Mouse (Mus musculus): ENCODE data around the gene Ppp2r5a. TPM values are rescaled to one million over a fixed set of nuclear protein-coding genes. Genes with fewer than 3 reads are reported as not detected.

Gene Ppp2r5a
- 135 and 180 TPM in 2 replicates for total RNA-seq (2017)

GRCm38 (mm10) chr1:191403074-191403473 is at the start of gene Ppp2r5a:
TSS of gene Ppp2r5a (minus strand) at chr1:191403272.
- ATAC-seq (replicated peaks in 1 of 2; ENCODE audit: insufficient read depth in 1 of 2, low FRiP score in 2 of 2, low TSS enrichment in 1 of 2, low read depth in 1 of 2, poor library complexity in 2 of 2, severe bottlenecking in 2 of 2) = peak; percentile 48 to 65; a peak in 3 of 4 replicates

GRCm38 (mm10) chr1:191450614-191451013 is 47.5 kb upstream of the Ppp2r5a start:
- ATAC-seq (replicated peaks in 1 of 2; ENCODE audit: insufficient read depth in 1 of 2, low FRiP score in 2 of 2, low TSS enrichment in 1 of 2, low read depth in 1 of 2, poor library complexity in 2 of 2, severe bottlenecking in 2 of 2) = peak; percentile 18 to 55; a peak in 1 of 4 replicates

- ATAC-seq (replicated peaks in 1 of 2; ENCODE audit: insufficient read depth in 1 of 2, low FRiP score in 2 of 2, low TSS enrichment in 1 of 2, low read depth in 1 of 2, poor library complexity in 2 of 2, severe bottlenecking in 2 of 2) = no peak; a peak in 1 of 4 replicates
Observed at GRCm38 (mm10) chr1:191449537-191449936, 46.5 kb upstream of the Ppp2r5a start.

GRCm38 (mm10) chr1:191447391-191448016 is 44.4 kb upstream of the Ppp2r5a start:
- ATAC-seq (replicated peaks in 1 of 2; ENCODE audit: insufficient read depth in 1 of 2, low FRiP score in 2 of 2, low TSS enrichment in 1 of 2, low read depth in 1 of 2, poor library complexity in 2 of 2, severe bottlenecking in 2 of 2) = no peak

GRCm38 (mm10) chr1:191446307-191446706 is 43.2 kb upstream of the Ppp2r5a start:
- no peak for ATAC-seq (replicated peaks in 1 of 2; ENCODE audit: insufficient read depth in 1 of 2, low FRiP score in 2 of 2, low TSS enrichment in 1 of 2, low read depth in 1 of 2, poor library complexity in 2 of 2, severe bottlenecking in 2 of 2)

GRCm38 (mm10) chr1:191445831-191446258 is 42.8 kb upstream of the Ppp2r5a start:
- ATAC-seq (replicated peaks in 1 of 2; ENCODE audit: insufficient read depth in 1 of 2, low FRiP score in 2 of 2, low TSS enrichment in 1 of 2, low read depth in 1 of 2, poor library complexity in 2 of 2, severe bottlenecking in 2 of 2) = peak; percentile 3 to 10; a peak in 1 of 4 replicates

- ATAC-seq (replicated peaks in 1 of 2; ENCODE audit: insufficient read depth in 1 of 2, low FRiP score in 2 of 2, low TSS enrichment in 1 of 2, low read depth in 1 of 2, poor library complexity in 2 of 2, severe bottlenecking in 2 of 2) = peak; percentile 16 to 19; a peak in 2 of 4 replicates
Observed at GRCm38 (mm10) chr1:191445401-191445800, 42.3 kb upstream of the Ppp2r5a start.

GRCm38 (mm10) chr1:191444467-191444866 is 41.4 kb upstream of the Ppp2r5a start:
- ATAC-seq (replicated peaks in 1 of 2; ENCODE audit: insufficient read depth in 1 of 2, low FRiP score in 2 of 2, low TSS enrichment in 1 of 2, low read depth in 1 of 2, poor library complexity in 2 of 2, severe bottlenecking in 2 of 2) = no peak

GRCm38 (mm10) chr1:191439011-191439410 is 35.9 kb upstream of the Ppp2r5a start:
- no peak for ATAC-seq (replicated peaks in 1 of 2; ENCODE audit: insufficient read depth in 1 of 2, low FRiP score in 2 of 2, low TSS enrichment in 1 of 2, low read depth in 1 of 2, poor library complexity in 2 of 2, severe bottlenecking in 2 of 2)

- ATAC-seq (replicated peaks in 1 of 2; ENCODE audit: insufficient read depth in 1 of 2, low FRiP score in 2 of 2, low TSS enrichment in 1 of 2, low read depth in 1 of 2, poor library complexity in 2 of 2, severe bottlenecking in 2 of 2) = no peak
Observed at GRCm38 (mm10) chr1:191438546-191438945, 35.5 kb upstream of the Ppp2r5a start.

GRCm38 (mm10) chr1:191436647-191437046 is 33.6 kb upstream of the Ppp2r5a start:
- ATAC-seq (replicated peaks in 1 of 2; ENCODE audit: insufficient read depth in 1 of 2, low FRiP score in 2 of 2, low TSS enrichment in 1 of 2, low read depth in 1 of 2, poor library complexity in 2 of 2, severe bottlenecking in 2 of 2) = no peak

- ATAC-seq (replicated peaks in 1 of 2; ENCODE audit: insufficient read depth in 1 of 2, low FRiP score in 2 of 2, low TSS enrichment in 1 of 2, low read depth in 1 of 2, poor library complexity in 2 of 2, severe bottlenecking in 2 of 2) = no peak
Observed at GRCm38 (mm10) chr1:191435359-191435758, 32.3 kb upstream of the Ppp2r5a start.

GRCm38 (mm10) chr1:191432531-191432930 is 29.5 kb upstream of the Ppp2r5a start:
- no peak for ATAC-seq (replicated peaks in 1 of 2; ENCODE audit: insufficient read depth in 1 of 2, low FRiP score in 2 of 2, low TSS enrichment in 1 of 2, low read depth in 1 of 2, poor library complexity in 2 of 2, severe bottlenecking in 2 of 2)

GRCm38 (mm10) chr1:191432023-191432422 is 29.0 kb upstream of the Ppp2r5a start:
- ATAC-seq (replicated peaks in 1 of 2; ENCODE audit: insufficient read depth in 1 of 2, low FRiP score in 2 of 2, low TSS enrichment in 1 of 2, low read depth in 1 of 2, poor library complexity in 2 of 2, severe bottlenecking in 2 of 2) = no peak

- ATAC-seq (replicated peaks in 1 of 2; ENCODE audit: insufficient read depth in 1 of 2, low FRiP score in 2 of 2, low TSS enrichment in 1 of 2, low read depth in 1 of 2, poor library complexity in 2 of 2, severe bottlenecking in 2 of 2) = no peak
Observed at GRCm38 (mm10) chr1:191430121-191430520, 27.0 kb upstream of the Ppp2r5a start.

- no peak for ATAC-seq (replicated peaks in 1 of 2; ENCODE audit: insufficient read depth in 1 of 2, low FRiP score in 2 of 2, low TSS enrichment in 1 of 2, low read depth in 1 of 2, poor library complexity in 2 of 2, severe bottlenecking in 2 of 2)
Observed at GRCm38 (mm10) chr1:191425884-191426283, 22.8 kb upstream of the Ppp2r5a start.

GRCm38 (mm10) chr1:191423201-191423600 is 20.1 kb upstream of the Ppp2r5a start:
- no peak for ATAC-seq (replicated peaks in 1 of 2; ENCODE audit: insufficient read depth in 1 of 2, low FRiP score in 2 of 2, low TSS enrichment in 1 of 2, low read depth in 1 of 2, poor library complexity in 2 of 2, severe bottlenecking in 2 of 2)

- ATAC-seq (replicated peaks in 1 of 2; ENCODE audit: insufficient read depth in 1 of 2, low FRiP score in 2 of 2, low TSS enrichment in 1 of 2, low read depth in 1 of 2, poor library complexity in 2 of 2, severe bottlenecking in 2 of 2) = peak in 1 of 2 experiments; percentile 52; a peak in 2 of 4 replicates
Observed at GRCm38 (mm10) chr1:191422714-191423113, 19.6 kb upstream of the Ppp2r5a start.

- ATAC-seq (replicated peaks in 1 of 2; ENCODE audit: insufficient read depth in 1 of 2, low FRiP score in 2 of 2, low TSS enrichment in 1 of 2, low read depth in 1 of 2, poor library complexity in 2 of 2, severe bottlenecking in 2 of 2) = peak; percentile 6 to 16; a peak in 2 of 4 replicates
Observed at GRCm38 (mm10) chr1:191422164-191422563, 19.1 kb upstream of the Ppp2r5a start.

All from hematopoietic stem cell, adult 5-6 weeks (primary cell).